Mouse (Mus musculus) lung, postnatal 0 days (tissue): ENCODE data around the gene Zfp60.

ENCODE experiments used
- CTCF ChIP-seq: IDR thresholded peaks from 2 replicates; pipeline ENCODE4 v1.5.1; 2016; ENCODE audit warnings: antibody characterized with exemption, mild to moderate bottlenecking
- EP300 ChIP-seq: IDR thresholded peaks from 2 replicates; pipeline ENCODE4 v1.6.1; 2016; ENCODE audit warnings: antibody characterized with exemption, mild to moderate bottlenecking, control low read depth

- no peak for TF ChIP-seq CTCF
- no peak for TF ChIP-seq EP300
Measured at GRCm38 (mm10) chr7:27731946-27732345, 757 bp downstream of the Zfp60 start.
